Mouse (Mus musculus) stomach, postnatal 0 days (tissue): ENCODE measurements around the gene Ctsll3. TPM values are rescaled to one million over a fixed set of nuclear protein-coding genes. Genes with fewer than 3 reads are reported as not detected.

Experiments
- ATAC-seq: fragments of 200-750 bp; cut with Nextera tagmentation; 2 replicates; pipeline ENCODE4 v1.8.0; 2017; ENCODE audit not compliant: low FRiP score, low TSS enrichment
- DNase-seq: peaks from one replicate; pipeline ENCODE4 v3.0.0-alpha.2; 2016; ENCODE audit warnings: low spot score
- H3K27ac ChIP-seq: fragments of 300-500 bp; sonication (generic); replicated peaks from 2 replicates; pipeline ENCODE4 v1.5.1; 2014; ENCODE audit warnings: mild to moderate bottlenecking, control low read depth
- H3K27me3 ChIP-seq: fragments of 300-500 bp; sonication (generic); 2 replicates; pipeline ENCODE4 v1.6.1; 2014; ENCODE audit warnings: low read length; ENCODE audit not compliant: control insufficient read depth, insufficient read depth
- H3K36me3 ChIP-seq: fragments of 300-500 bp; sonication (generic); 2 replicates; pipeline ENCODE4 v1.6.1; 2014; ENCODE audit warnings: low read length, mixed read lengths; ENCODE audit not compliant: control insufficient read depth, insufficient read depth
- H3K4me1 ChIP-seq: fragments of 300-500 bp; sonication (generic); replicated peaks from 2 replicates; pipeline ENCODE4 v1.6.1; 2014; ENCODE audit warnings: antibody characterized with exemption; ENCODE audit not compliant: control insufficient read depth, insufficient read depth
- H3K4me2 ChIP-seq: fragments of 300-500 bp; sonication (generic); replicated peaks from 2 replicates; pipeline ENCODE4 v1.6.1; 2014; ENCODE audit warnings: low read depth, mild to moderate bottlenecking, control low read depth, moderate library complexity
- H3K4me3 ChIP-seq: fragments of 300-500 bp; sonication (generic); 2 replicates; pipeline ENCODE4 v1.5.1; 2014; ENCODE audit warnings: low read depth, low read length, control low read depth
- H3K9ac ChIP-seq: fragments of 300-500 bp; sonication (generic); 2 replicates; pipeline ENCODE4 v1.6.1; 2014; ENCODE audit warnings: mild to moderate bottlenecking, low read length, control low read depth, mixed read lengths
- H3K9me3 ChIP-seq: fragments of 300-500 bp; sonication (generic); 2 replicates; pipeline ENCODE4 v1.6.1; 2016; ENCODE audit warnings: low read length; ENCODE audit not compliant: control insufficient read depth
- CTCF ChIP-seq: IDR thresholded peaks from 2 replicates; pipeline ENCODE4 v1.5.1; 2016; ENCODE audit warnings: antibody characterized with exemption, low read depth, mild to moderate bottlenecking, moderate library complexity
- EP300 ChIP-seq: optimal IDR thresholded peaks from 2 replicates; pipeline ENCODE3; 2016; ENCODE audit warnings: antibody characterized with exemption
- WGBS: fragments of 180-500 bp; shearing (Covaris S2); extraction: QIAGEN DNeasy Blood & Tissue Kit; methylation state at CpG from one replicate; pipeline ENCODE4 v1.1.7; 2014; 5-methylcytosine and 5-hydroxymethylcytosine counted together
- polyA plus RNA-seq: library from polyadenylated mRNA; unstranded; fragments of >200 nt; fragmentation: Nextera tagmentation; extraction: Ambion mirVana; gene quantifications from 2 replicates; pipeline ENCODE4 v1.2.1, GENCODE M21; 2015

Gene Ctsll3
- polyA plus RNA-seq, 1 experiment from 2014 or later, result 0.82 TPM

DNA sequence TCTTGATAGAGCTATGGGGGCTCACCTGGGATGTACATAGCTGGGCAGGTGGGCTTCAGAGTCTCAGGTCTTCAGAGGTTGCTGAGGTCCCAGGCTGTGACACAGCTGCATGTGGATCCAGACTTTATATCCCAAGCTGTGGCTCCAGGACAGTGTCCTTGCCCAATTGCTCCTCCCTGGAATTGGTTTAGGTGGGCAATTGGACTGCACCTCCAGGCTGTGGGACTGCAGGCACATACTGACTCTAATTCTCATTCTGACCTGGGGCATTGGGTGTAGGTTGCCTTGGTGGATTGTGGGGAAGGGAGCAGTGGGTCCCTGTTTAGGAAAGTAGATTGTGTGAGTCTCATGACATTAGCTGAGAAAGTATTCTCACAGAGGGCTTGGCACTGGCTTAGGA, 16.4 kb downstream of the Ctsll3 start, which contains the start of gene BC051665:
TSS of gene BC051665 (minus strand) at position 101 of the 400 bp plus-strand sequence.
- H3K27me3 ChIP-seq, result no peaks in the 10 kb centered on the region
- no peak within 1 kb of the TSS for H3K27ac ChIP-seq
- TF ChIP-seq CTCF (no peak), EP300 (no peak)
- no peaks in the 10 kb centered on the region for H3K9me3 ChIP-seq
- H3K4me2 ChIP-seq, result no peak within 1 kb of the TSS
- H3K36me3 ChIP-seq, result no peaks in the 10 kb centered on the region
- no peak within 1 kb of the TSS for H3K4me3 ChIP-seq
- DNase-seq, result no peak
- no peak for ATAC-seq
- H3K9ac ChIP-seq, result no peak within 1 kb of the TSS
- no peaks in the 10 kb centered on the region for H3K4me1 ChIP-seq

- TF ChIP-seq EP300 (no peak), CTCF (no peak)
- H3K36me3 ChIP-seq, result no peaks in the 10 kb centered on the region
- ATAC-seq, result no peak
- no peaks in the 10 kb centered on the region for H3K27me3 ChIP-seq
- no peaks in the 10 kb centered on the region for H3K9me3 ChIP-seq
- H3K4me3 ChIP-seq, result no peak overlapping the region
- no peak overlapping the region for H3K4me2 ChIP-seq
- H3K4me1 ChIP-seq, result no peaks in the 10 kb centered on the region
- DNase-seq, result no peak
- H3K9ac ChIP-seq, result no peak overlapping the region
- 82% methylated on average over 7 of the region's 7 CpGs for WGBS
- H3K27ac ChIP-seq, result no peak overlapping the region
These were observed 19.3 kb downstream of the Ctsll3 start for GRCm38 (mm10) chr13:60783301-60783700.

GRCm38 (mm10) chr13:60780534-60780933, 22.1 kb downstream of the Ctsll3 start:
- no peak for DNase-seq
- Histone ChIP-seq H3K9ac (no peak overlapping the region), H3K4me3 (no peak overlapping the region), H3K4me1 (no peaks in the 10 kb centered on the region), H3K4me2 (no peak overlapping the region), H3K27ac (no peak overlapping the region), H3K36me3 (no peaks in the 10 kb centered on the region), H3K9me3 (no peaks in the 10 kb centered on the region), H3K27me3 (no peaks in the 10 kb centered on the region)
- 81% methylated on average over 3 of the region's 3 CpGs for WGBS
- no peak for TF ChIP-seq CTCF
- no peak for TF ChIP-seq EP300
- no peak for ATAC-seq

GRCm38 (mm10) chr13:60761161-60761560, 41.5 kb downstream of the Ctsll3 start:
- no peak for TF ChIP-seq EP300
- TF ChIP-seq CTCF, result no peak
- Histone ChIP-seq H3K4me1 (no peaks in the 10 kb centered on the region), H3K9me3 (no peaks in the 10 kb centered on the region), H3K36me3 (peaks cover 9% of the 10 kb centered on the region; the same call in 1 of the 2 replicates), H3K9ac (no peak overlapping the region), H3K4me2 (no peak overlapping the region), H3K4me3 (no peak overlapping the region), H3K27me3 (no peaks in the 10 kb centered on the region), H3K27ac (no peak overlapping the region)
- ATAC-seq, result no peak
- 97% methylated on average over 17 of the region's 17 CpGs for WGBS
- DNase-seq, result no peak

DNA sequence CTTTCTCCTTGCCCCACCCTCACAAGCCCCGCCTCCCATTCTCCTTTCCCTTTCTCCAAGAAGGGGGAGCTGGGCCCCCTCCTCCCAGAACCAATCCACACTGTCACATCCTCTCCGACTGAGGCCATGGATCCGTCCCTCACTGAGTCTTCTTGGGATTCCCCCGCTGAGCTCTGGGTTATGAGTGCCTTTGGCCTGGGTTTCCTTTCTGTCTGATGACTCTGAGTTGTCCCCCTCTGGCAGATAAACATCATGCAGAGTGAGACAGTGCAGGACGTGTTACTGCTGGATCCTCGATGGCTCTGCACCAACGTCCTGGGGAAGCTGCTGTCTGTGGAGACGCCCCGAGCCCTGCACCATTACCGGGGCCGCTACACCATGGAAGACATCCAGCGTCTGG, 42.3 kb downstream of the Ctsll3 start:
- no peak for DNase-seq
- 85% methylated on average over 12 of the region's 12 CpGs for WGBS
- Histone ChIP-seq H3K9me3 (no peaks in the 10 kb centered on the region), H3K27me3 (no peaks in the 10 kb centered on the region), H3K4me3 (no peak overlapping the region), H3K36me3 (peaks cover 9% of the 10 kb centered on the region; the same call in 1 of the 2 replicates), H3K9ac (no peak overlapping the region), H3K4me2 (no peak overlapping the region), H3K27ac (no peak overlapping the region), H3K4me1 (no peaks in the 10 kb centered on the region)
- TF ChIP-seq EP300 (no peak), CTCF (no peak)
- ATAC-seq, result peak; percentile 32; the same call in 1 of the 2 replicates

DNA sequence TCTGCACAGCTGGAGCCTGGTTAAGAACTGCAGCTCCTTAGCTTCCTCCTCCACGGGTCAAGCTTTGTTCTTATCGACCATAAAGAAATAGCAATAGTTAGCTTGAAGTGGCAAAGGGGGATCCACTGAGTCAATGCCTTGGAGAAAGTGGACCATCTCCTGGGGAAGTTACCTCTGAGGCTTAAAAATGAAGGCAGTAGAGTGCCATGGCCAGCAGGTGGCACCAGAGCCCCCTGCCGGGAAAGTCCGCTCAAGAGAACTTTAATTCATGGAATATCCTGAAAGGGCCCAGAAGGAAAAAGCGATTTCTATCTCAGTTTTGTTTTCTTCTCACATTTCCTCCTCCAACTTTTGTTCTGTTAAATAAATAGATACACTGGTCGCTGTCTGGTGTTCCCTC, 43.5 kb downstream of the Ctsll3 start:
- TF ChIP-seq CTCF, result peak; percentile 88
- TF ChIP-seq EP300, result no peak
- Histone ChIP-seq H3K4me2 (no peak overlapping the region), H3K9ac (no peak overlapping the region), H3K27ac (no peak overlapping the region), H3K27me3 (no peaks in the 10 kb centered on the region), H3K4me1 (no peaks in the 10 kb centered on the region), H3K36me3 (peaks cover 9% of the 10 kb centered on the region; the same call in 1 of the 2 replicates), H3K9me3 (no peaks in the 10 kb centered on the region), H3K4me3 (no peak overlapping the region)
- DNase-seq (peak; percentile 58), ATAC-seq (no peak)
- 33% methylated on average over 6 of the region's 6 CpGs for WGBS
